Mouse (Mus musculus) limb, embryonic 11.5 days (tissue): ENCODE measurements around the gene Clec18a. TPM values are rescaled to one million over a fixed set of nuclear protein-coding genes. Genes with fewer than 3 reads are reported as not detected.

Experiments
- microRNA-seq: library from miRNA; unstranded; fragments of <30 nt; microRNA quantifications from one replicate; pipeline ENCODE4, GENCODE M21; 2016
- polyA plus RNA-seq: library from polyadenylated mRNA; unstranded; fragments of >200 nt; fragmentation: Nextera tagmentation; extraction: Ambion mirVana; gene quantifications from 2 replicates; pipeline ENCODE4 v1.2.1, GENCODE M21; 2014

Gene Clec18a
- polyA plus RNA-seq, 1 experiment from 2014 or later = not detected

Small RNA genes within 50 kb of the gene (microRNA-seq; reads per million reads assigned to microRNA genes)
- gene Gm24103 = not detected
- not detected for gene Mir3473d

Other genes with a start within 250 kb of the Clec18a start
- 75.6 and 77.1 TPM in 2 replicates for gene Cog4, start 245.8 kb downstream of the Clec18a start, polyA plus RNA-seq
- gene Sf3b3, start 245.6 kb downstream of the Clec18a start, polyA plus RNA-seq = 215 and 242 TPM in 2 replicates
- 10.2 and 10.7 TPM in 2 replicates for gene Fuk, start 189.9 kb downstream of the Clec18a start, polyA plus RNA-seq
- 19.5 and 22.3 TPM in 2 replicates for gene St3gal2, start 172.5 kb downstream of the Clec18a start, polyA plus RNA-seq
- 34.1 and 40.3 TPM in 2 replicates for gene Ddx19a, start 94.6 kb downstream of the Clec18a start, polyA plus RNA-seq
- gene Ddx19b, start 60.7 kb downstream of the Clec18a start, polyA plus RNA-seq = 4.5 and 4.7 TPM in 2 replicates
- gene Aars, start 59.3 kb downstream of the Clec18a start, polyA plus RNA-seq = 66.1 and 78.4 TPM in 2 replicates
- 31.1 and 35.1 TPM in 2 replicates for gene Exosc6, start 36.1 kb downstream of the Clec18a start, polyA plus RNA-seq
- 5.9 and 7.8 TPM in 2 replicates for gene Pdpr, start 2.2 kb upstream of the Clec18a start, polyA plus RNA-seq
- gene Glg1, start 166.8 kb upstream of the Clec18a start, polyA plus RNA-seq = 76.1 and 77.4 TPM in 2 replicates
- 95.9 and 100 TPM in 2 replicates for gene Rfwd3, start 207.8 kb upstream of the Clec18a start, polyA plus RNA-seq
- 0.20 and 0.44 TPM in 2 replicates for gene Mlkl, start 245.8 kb upstream of the Clec18a start, polyA plus RNA-seq